Mouse (Mus musculus) liver, embryonic 12.5 days (tissue): Measurements from ENCODE around the gene Pbx1. TPM values are rescaled to one million over a fixed set of nuclear protein-coding genes. Genes with fewer than 3 reads are reported as not detected.

ENCODE experiments used
- ATAC-seq: fragments of 200-750 bp; cut with Nextera tagmentation; 2 replicates; pipeline ENCODE4 v1.8.0; 2017; ENCODE audit warnings: moderate number of reproducible peaks, mild to moderate bottlenecking, moderate library complexity
- H3K27ac ChIP-seq: fragments of 300-500 bp; sonication (generic); 2 replicates; pipeline ENCODE4 v1.5.1; 2016; ENCODE audit warnings: mild to moderate bottlenecking
- H3K27me3 ChIP-seq: fragments of 300-500 bp; sonication (generic); replicated peaks from 2 replicates; pipeline ENCODE4 v1.6.1; 2016; ENCODE audit warnings: mild to moderate bottlenecking, moderate library complexity
- H3K36me3 ChIP-seq: fragments of 300-500 bp; sonication (generic); 2 replicates; pipeline ENCODE4 v1.6.1; 2016; ENCODE audit warnings: mild to moderate bottlenecking, moderate library complexity
- H3K4me1 ChIP-seq: fragments of 300-500 bp; sonication (generic); 2 replicates; pipeline ENCODE4 v1.6.1; 2016
- H3K4me2 ChIP-seq: fragments of 300-500 bp; sonication (generic); 2 replicates; pipeline ENCODE4 v1.6.1; 2016; ENCODE audit warnings: mild to moderate bottlenecking, moderate library complexity
- H3K4me3 ChIP-seq: fragments of 300-500 bp; sonication (generic); 2 replicates; pipeline ENCODE4 v1.5.1; 2016; ENCODE audit warnings: mild to moderate bottlenecking, moderate library complexity
- H3K9ac ChIP-seq: fragments of 300-500 bp; sonication (generic); 2 replicates; pipeline ENCODE4 v1.6.1; 2016; ENCODE audit warnings: mild to moderate bottlenecking, moderate library complexity
- H3K9me3 ChIP-seq: fragments of 300-500 bp; sonication (generic); replicated peaks from 2 replicates; pipeline ENCODE4 v1.6.1; 2016; ENCODE audit warnings: mild to moderate bottlenecking, moderate library complexity
- WGBS: fragments of 180-500 bp; shearing (Covaris S2); methylation state at CpG from one replicate; pipeline ENCODE4 v1.1.7; 2016; ENCODE audit not compliant: insufficient replicate concordance; 5-methylcytosine and 5-hydroxymethylcytosine counted together
- polyA plus RNA-seq: library from polyadenylated mRNA; unstranded; fragments of >200 nt; fragmentation: Nextera tagmentation; extraction: Ambion mirVana; gene quantifications from 2 replicates; pipeline ENCODE4 v1.2.1, GENCODE M21; 2016

The Pbx1 gene
- polyA plus RNA-seq, 1 experiment from 2014 or later: 6.8 TPM

DNA sequence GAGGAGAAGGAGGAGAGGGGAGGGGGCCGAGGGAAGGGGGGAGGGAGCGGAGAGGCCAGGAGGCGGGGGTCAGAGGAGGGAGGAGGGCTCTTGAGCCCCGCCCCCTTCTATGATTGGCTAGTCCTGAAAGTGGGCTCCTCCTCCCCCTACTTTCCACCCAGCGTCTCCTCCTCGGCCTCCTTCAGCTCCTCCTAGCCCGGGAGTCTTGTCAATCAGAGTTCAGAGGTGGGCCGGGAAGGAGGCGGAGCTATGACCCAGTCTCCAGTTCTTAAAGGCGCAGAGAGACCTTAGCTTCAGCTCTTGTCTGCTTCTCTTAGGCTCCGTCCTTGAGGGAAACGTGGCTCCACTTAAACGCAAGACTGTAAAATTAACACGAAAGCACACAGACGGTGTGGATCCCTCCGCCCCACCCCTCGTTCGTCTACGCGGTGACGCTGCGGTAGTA, 233 bp upstream of the Pbx1 start:
- no peaks in the 10 kb centered on the region for H3K9me3 ChIP-seq
- peak overlapping the region; percentile 71 for H3K4me3 ChIP-seq
- H3K27me3 ChIP-seq: no peaks in the 10 kb centered on the region
- peaks cover 26% of the 10 kb centered on the region for H3K4me1 ChIP-seq
- WGBS: under 1% methylated on average over 22 of the region's 22 CpGs
- peak; percentile 100 for ATAC-seq
- H3K27ac ChIP-seq: peak overlapping the region; percentile 65
- H3K9ac ChIP-seq: peak overlapping the region; percentile 73
- peak overlapping the region; percentile 89 for H3K4me2 ChIP-seq
- H3K36me3 ChIP-seq: no peaks in the 10 kb centered on the region

DNA sequence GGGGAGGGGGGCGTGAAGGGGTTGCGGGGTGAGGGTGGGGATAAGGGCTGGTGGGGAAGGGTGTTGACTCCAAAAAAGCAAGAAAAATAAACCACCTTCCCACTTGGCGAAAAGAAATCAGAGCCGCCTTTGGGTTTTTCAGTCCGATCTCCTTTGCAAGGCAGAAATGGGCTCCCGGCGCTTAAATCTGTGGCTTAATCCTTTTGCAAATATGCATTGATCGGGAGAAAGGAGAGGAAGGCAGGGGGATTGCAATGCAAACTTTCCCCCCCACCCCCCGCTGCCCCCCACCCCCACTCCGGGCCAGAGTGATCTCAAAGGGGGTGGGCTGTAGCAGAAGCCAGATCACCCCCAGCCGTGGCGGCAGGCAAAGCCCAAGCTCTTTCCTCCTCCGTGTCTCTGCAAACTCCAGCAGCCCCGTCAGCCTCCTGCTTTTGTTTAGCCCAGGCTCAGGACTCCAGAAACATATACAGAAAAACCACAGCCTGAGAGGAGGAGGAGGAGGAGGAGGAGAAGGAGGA, 299 bp downstream of the Pbx1 start:
- no peak for ATAC-seq
- Histone ChIP-seq H3K27ac (peak overlapping the region; percentile 81), H3K4me1 (peaks cover 27% of the 10 kb centered on the region), H3K27me3 (no peaks in the 10 kb centered on the region), H3K4me2 (peak overlapping the region; percentile 89), H3K36me3 (no peaks in the 10 kb centered on the region), H3K9ac (peak overlapping the region; percentile 73), H3K9me3 (no peaks in the 10 kb centered on the region), H3K4me3 (peak overlapping the region; percentile 71)
- WGBS: 0% methylated on average over 14 of the region's 14 CpGs

DNA sequence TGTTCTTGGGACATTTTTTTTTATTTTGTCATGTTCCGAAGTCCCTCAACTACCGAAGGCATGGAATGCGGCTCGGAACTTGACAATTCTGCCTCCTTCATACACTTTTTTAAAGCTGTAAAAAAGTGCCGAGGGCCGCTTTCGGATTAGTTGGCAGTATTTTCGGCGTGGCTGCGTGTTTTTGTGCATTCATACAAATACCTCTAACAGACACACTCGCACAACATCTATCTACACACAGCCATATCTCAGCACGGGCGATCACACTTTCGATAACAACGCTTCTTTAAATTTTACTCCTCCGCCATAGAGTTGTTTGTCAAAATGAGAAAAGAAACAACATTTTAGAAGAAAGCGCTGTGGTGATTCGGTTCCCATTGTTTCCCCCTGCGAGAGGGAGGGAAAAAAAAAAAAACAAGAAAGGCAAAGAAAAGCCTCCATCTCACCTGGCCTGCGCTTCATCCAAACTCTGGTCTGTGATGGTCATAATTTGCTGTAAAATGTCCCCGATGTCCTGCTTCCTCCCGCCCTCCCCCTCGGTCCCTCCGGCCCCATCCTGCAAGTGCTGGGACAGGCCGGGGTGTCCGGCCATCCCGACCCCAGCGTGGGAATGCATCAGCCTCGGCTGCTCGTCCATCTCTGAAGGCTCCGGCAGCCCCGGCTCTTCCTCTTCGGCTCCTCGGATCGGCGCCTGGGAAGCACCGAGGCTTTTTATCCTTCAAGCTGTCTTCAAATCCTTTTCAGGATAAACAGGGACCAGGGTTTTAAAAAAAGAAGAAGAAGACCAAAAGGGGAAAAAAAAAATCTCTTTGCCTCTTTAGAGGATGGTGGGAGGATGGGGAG, 981 bp downstream of the Pbx1 start:
- Histone ChIP-seq H3K36me3 (no peaks in the 10 kb centered on the region), H3K27me3 (no peaks in the 10 kb centered on the region), H3K27ac (peak overlapping the region; percentile 81), H3K4me3 (peak overlapping the region; percentile 71), H3K9ac (peak overlapping the region; percentile 73), H3K9me3 (no peaks in the 10 kb centered on the region), H3K4me2 (peak overlapping the region; percentile 89), H3K4me1 (peaks cover 27% of the 10 kb centered on the region)
- WGBS: under 1% methylated on average over 37 of the region's 37 CpGs
- no peak for ATAC-seq

DNA sequence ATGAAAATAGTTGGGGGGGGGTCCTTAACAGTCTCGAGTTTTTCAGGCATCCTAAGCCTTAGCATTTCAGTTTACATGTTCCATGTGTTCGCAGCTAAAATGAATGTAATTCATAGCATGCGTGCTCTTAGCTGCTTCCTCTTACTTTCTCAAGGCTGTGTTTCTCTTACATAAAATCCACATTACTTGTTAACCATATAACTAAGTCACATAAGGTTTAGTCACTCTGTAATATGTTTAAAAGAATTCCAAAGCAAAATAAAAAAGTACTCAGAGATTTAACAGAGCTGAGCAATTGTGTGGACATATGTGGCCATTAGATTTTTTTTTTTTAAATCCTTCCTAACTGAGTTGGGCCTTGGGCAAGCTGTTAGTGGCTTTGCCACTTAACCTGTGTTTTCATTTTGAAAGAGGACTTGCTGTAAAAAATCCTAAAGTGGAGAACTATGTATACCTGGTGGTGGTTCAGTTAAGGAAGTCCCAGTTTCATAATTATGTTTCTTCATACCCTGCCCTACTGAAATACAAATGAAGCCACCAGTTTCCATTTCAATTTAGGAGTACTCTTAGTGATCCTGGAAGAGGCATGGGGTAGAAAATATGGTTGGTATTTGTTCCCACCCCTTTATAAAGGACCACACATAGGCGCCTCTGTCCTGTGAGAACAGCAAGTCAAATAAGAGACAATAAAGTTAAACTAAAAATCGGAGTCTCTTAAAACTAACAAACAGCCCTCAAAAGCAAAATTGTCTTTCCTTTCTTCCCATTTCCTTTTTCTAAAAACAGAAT, 2.0 kb downstream of the Pbx1 start:
- no peaks in the 10 kb centered on the region for H3K9me3 ChIP-seq
- H3K4me2 ChIP-seq: peak overlapping the region; percentile 89
- H3K4me3 ChIP-seq: peak overlapping the region; percentile 71
- peak overlapping the region; percentile 73 for H3K9ac ChIP-seq
- peak overlapping the region; percentile 37 for H3K27ac ChIP-seq
- H3K27me3 ChIP-seq: no peaks in the 10 kb centered on the region
- 8% methylated on average over 5 of the region's 5 CpGs for WGBS
- no peaks in the 10 kb centered on the region for H3K36me3 ChIP-seq
- peaks cover 27% of the 10 kb centered on the region for H3K4me1 ChIP-seq
- ATAC-seq: no peak

DNA sequence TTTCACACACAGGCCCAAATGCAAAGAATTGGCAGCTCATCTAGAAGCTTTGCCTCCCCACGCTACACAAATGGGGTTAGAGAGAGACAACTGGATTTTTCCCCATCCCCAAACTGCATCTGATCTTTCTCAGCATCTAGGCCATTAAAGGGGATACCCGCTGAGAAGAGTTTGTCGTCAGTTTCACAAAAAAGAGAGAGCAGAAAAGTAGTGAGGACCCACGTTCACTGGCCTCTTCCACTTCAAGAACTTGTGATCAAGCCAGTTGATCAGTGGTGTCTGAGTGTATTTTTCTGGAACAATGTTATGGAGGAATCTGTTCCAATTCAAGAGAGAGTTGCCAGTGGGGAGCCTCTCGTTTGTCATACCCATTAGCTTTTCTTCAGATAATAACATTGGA, 2.7 kb downstream of the Pbx1 start:
- H3K9me3 ChIP-seq: no peaks in the 10 kb centered on the region
- peaks cover 25% of the 10 kb centered on the region for H3K4me1 ChIP-seq
- H3K4me3 ChIP-seq: peak overlapping the region; percentile 71
- H3K36me3 ChIP-seq: no peaks in the 10 kb centered on the region
- WGBS: 10% methylated on average over 5 of the region's 5 CpGs
- H3K27me3 ChIP-seq: no peaks in the 10 kb centered on the region
- H3K4me2 ChIP-seq: peak overlapping the region; percentile 89
- no peak for ATAC-seq
- H3K9ac ChIP-seq: peak overlapping the region; percentile 73; the same call in 1 of the 2 replicates
- H3K27ac ChIP-seq: no peak overlapping the region; the same call in 1 of the 2 replicates

DNA sequence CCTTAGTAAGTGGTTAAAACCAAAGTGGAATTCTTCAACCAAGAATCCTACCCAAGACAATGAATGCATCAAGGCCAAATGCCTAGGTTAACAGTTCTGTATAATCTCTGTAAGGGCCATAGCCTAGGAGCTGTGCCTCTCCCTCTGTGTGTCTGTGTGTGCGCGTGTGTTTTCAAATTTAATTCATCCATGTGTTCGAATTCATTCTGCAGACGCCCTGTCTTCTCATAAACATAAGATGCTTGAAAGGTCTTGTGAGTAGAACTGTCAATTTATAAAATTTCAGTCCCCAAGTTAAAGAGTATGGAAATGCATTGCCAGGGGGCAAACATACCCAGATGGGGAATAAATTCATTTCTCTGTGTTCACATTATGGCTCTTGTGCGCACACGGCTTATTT, 3.8 kb downstream of the Pbx1 start:
- H3K4me3 ChIP-seq: peak overlapping the region; percentile 22
- WGBS: 50% methylated on average over 6 of the region's 6 CpGs
- H3K36me3 ChIP-seq: no peaks in the 10 kb centered on the region
- no peaks in the 10 kb centered on the region for H3K9me3 ChIP-seq
- no peaks in the 10 kb centered on the region for H3K27me3 ChIP-seq
- no peak for ATAC-seq
- peaks cover 24% of the 10 kb centered on the region for H3K4me1 ChIP-seq
- H3K9ac ChIP-seq: no peak overlapping the region; the same call in 1 of the 2 replicates
- peak overlapping the region; percentile 29 for H3K4me2 ChIP-seq
- H3K27ac ChIP-seq: no peak overlapping the region

DNA sequence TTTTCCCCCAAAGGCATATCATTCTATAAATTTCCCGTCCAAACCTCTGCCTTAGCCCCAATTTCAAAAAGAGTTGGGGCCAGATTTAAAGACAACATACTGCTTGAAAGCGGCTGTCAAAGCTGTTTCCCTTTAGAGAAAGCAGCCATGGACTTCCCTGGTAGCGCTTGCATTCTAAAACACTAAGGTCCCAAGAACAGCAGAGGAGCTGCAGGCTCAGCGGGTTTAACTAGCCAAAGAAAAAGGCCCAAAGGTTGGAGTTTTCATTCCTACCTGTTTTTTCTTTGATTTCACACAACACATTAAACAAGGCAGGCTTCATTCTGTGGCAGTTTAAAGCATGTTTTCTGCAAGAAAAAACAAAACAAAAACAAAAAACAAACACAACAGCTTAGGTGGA, 4.5 kb downstream of the Pbx1 start:
- H3K4me2 ChIP-seq: peak overlapping the region; percentile 29
- H3K27me3 ChIP-seq: no peaks in the 10 kb centered on the region
- peak overlapping the region; percentile 22; the same call in 1 of the 2 replicates for H3K4me3 ChIP-seq
- H3K36me3 ChIP-seq: no peaks in the 10 kb centered on the region
- H3K4me1 ChIP-seq: peaks cover 24% of the 10 kb centered on the region
- no peak overlapping the region for H3K27ac ChIP-seq
- WGBS: 32% methylated on average over 4 of the region's 4 CpGs
- H3K9ac ChIP-seq: no peak overlapping the region
- no peaks in the 10 kb centered on the region for H3K9me3 ChIP-seq
- no peak for ATAC-seq

DNA sequence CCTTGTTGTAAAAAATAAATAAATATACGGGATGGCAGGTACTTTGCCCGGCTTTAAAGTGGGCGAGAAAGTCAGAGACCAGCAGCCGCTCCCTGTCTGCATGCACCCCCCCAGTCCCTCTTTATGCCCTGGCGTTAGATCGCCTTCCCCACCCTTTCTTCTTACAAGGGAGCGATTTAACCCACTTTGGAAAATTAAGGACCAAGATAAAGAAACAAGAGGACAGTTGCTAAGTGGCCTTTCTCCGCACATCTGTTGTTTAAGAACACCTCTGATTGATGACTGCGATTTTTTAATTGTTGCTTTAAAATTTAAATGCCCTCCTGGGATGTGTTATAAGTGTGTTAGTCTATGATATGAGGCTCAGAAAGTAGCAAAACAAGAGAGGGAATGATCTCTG, 5.2 kb downstream of the Pbx1 start:
- H3K4me1 ChIP-seq: peaks cover 23% of the 10 kb centered on the region
- H3K9ac ChIP-seq: no peak overlapping the region
- H3K9me3 ChIP-seq: no peaks in the 10 kb centered on the region
- 58% methylated on average over 9 of the region's 9 CpGs for WGBS
- peak overlapping the region; percentile 29 for H3K4me2 ChIP-seq
- ATAC-seq: no peak
- no peak overlapping the region for H3K27ac ChIP-seq
- H3K4me3 ChIP-seq: no peak overlapping the region
- no peaks in the 10 kb centered on the region for H3K36me3 ChIP-seq
- no peaks in the 10 kb centered on the region for H3K27me3 ChIP-seq

DNA sequence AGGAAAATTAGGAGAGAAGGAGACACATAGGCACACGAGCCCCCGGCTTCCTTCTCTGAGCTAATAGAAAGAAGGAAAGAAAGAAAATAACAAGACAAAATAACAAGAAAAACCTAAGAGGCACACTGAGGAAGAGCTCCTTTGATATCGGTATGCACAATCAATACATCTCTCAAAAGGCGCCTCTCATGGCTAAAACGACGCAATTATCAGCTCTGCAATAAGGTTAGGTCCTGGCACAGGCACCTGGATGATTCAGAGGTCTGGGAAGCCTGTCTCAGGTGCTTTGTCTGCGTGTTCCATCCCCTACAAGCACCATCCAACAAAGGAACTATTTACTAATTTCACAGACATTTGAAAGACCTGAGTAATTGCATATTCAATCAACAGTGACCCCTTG, 5.8 kb downstream of the Pbx1 start:
- no peaks in the 10 kb centered on the region for H3K9me3 ChIP-seq
- WGBS: 55% methylated on average over 7 of the region's 7 CpGs
- H3K4me1 ChIP-seq: peaks cover 18% of the 10 kb centered on the region; the same call in 1 of the 2 replicates
- no peak overlapping the region for H3K9ac ChIP-seq
- H3K36me3 ChIP-seq: no peaks in the 10 kb centered on the region
- no peaks in the 10 kb centered on the region for H3K27me3 ChIP-seq
- no peak overlapping the region for H3K4me3 ChIP-seq
- ATAC-seq: no peak
- H3K4me2 ChIP-seq: peak overlapping the region; percentile 29
- H3K27ac ChIP-seq: no peak overlapping the region

DNA sequence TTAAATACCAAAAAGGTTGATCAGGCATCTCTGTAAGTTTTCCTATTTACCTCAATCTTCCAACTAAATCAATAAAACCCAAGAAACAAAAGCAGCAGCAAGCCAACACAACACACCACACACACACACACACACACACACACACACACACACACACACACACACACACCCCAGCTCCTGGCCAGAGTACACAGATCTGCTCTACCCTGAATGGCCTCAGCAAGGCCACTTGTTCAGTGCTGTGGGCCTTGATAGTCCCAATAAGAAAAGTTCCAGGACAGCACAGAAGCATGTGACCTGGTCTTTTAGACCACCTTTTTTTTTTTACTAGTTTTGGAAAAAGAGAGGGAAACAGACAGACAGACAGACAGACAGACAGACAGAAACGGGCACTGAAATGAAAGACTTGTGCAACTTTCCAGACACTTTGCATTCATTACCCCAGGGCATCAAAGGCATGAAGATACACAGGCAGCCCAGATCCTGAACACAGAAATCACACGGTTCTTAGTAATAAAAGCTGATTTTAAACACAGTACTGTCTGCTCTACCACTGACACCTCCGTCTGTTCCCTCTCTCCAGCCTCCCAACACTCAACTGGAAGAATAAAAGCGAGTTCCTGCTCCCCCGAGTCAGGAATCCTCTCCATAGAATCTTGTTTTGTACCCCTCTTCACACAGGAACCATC, 6.9 kb downstream of the Pbx1 start:
- WGBS: 55% methylated on average over 5 of the region's 5 CpGs
- H3K4me1 ChIP-seq: peaks cover 15% of the 10 kb centered on the region; the same call in 1 of the 2 replicates
- no peak overlapping the region for H3K4me3 ChIP-seq
- H3K36me3 ChIP-seq: no peaks in the 10 kb centered on the region
- H3K4me2 ChIP-seq: 0 out of 2 replicates have a peak overlapping the region, but pooled peaks have one; percentile 7
- H3K9ac ChIP-seq: no peak overlapping the region
- no peaks in the 10 kb centered on the region for H3K9me3 ChIP-seq
- ATAC-seq: no peak
- no peak overlapping the region for H3K27ac ChIP-seq
- H3K27me3 ChIP-seq: no peaks in the 10 kb centered on the region

DNA sequence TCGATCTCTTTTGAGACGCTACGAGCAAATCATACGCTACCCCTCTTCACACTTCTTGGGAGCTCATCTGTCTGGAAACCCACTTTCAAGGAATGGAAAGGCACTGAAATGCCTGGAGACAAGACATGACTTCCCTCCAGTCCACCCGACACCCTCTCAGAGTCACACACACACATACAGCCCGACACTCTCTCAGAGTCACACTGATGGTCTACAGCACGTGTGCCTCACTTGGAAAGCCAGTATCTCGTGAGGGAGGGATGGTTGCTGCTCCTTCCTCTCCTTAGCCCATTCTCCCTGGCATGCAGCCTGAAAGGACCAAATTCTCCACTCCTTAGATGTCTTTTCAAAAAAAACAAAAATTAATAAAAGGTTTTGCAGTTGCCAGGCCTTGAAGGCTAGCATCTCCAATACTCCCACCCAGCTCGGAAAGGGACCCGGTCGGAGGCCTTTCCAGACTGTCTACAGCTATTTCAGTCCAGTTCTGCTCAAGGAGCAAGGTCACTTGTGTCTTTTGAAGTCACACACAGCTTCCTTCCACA, 8.6 kb downstream of the Pbx1 start:
- no peak for ATAC-seq
- no peak overlapping the region for H3K4me3 ChIP-seq
- no peaks in the 10 kb centered on the region for H3K36me3 ChIP-seq
- peaks cover 6% of the 10 kb centered on the region; the same call in 1 of the 2 replicates for H3K4me1 ChIP-seq
- no peaks in the 10 kb centered on the region for H3K9me3 ChIP-seq
- H3K27ac ChIP-seq: no peak overlapping the region
- 73% methylated on average over 11 of the region's 11 CpGs for WGBS
- H3K4me2 ChIP-seq: no peak overlapping the region
- no peaks in the 10 kb centered on the region for H3K27me3 ChIP-seq
- H3K9ac ChIP-seq: no peak overlapping the region
